Mouse (Mus musculus): ENCODE results near the gene Slc9a3r1.

The Slc9a3r1 gene

DNA sequence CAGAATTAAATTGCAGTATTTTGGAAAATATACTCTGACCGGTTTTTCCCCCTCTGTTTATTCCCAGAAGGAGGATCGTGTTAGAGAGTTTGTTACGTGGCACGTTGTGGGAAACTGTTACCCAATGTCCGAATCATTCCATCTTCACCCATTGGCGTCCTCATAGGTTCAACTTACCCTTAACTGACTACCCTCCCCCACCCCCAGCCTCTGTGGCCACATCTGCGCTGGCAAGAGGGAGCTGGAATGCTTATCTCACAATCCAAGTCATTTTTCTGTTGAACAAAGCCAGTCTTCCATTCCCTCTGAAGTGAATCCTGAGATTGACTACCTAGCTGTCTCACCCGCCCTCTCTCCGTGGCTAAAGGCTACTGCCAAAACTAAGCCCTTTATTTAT is 938 bp upstream of the Slc9a3r1 start:
- no peak for DNase-seq (ENCODE audit: low read depth, low spot score)

DNA sequence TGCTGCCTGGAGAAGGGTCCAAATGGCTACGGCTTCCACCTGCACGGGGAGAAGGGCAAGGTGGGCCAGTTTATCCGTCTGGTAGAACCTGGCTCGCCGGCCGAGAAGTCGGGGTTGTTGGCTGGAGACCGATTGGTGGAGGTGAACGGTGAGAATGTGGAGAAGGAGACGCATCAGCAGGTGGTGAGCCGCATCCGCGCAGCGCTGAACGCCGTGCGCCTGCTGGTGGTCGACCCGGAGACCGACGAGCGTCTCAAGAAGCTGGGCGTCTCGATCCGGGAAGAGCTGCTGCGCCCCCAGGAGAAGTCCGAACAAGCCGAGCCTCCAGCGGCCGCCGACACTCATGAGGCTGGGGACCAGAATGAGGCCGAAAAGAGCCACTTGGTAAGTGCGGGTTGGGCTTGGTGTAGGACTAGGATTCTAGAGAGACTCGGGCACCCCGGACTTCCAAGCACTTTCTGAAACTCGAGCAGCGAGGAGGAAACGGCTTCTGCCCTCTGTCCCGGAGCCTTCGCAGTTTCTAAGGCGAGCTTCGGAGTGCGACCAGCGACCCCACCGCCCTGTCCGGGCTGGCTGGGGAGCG is 518 bp downstream of the Slc9a3r1 start:
- DNase-seq (ENCODE audit: low read depth, low spot score): no peak

DNA sequence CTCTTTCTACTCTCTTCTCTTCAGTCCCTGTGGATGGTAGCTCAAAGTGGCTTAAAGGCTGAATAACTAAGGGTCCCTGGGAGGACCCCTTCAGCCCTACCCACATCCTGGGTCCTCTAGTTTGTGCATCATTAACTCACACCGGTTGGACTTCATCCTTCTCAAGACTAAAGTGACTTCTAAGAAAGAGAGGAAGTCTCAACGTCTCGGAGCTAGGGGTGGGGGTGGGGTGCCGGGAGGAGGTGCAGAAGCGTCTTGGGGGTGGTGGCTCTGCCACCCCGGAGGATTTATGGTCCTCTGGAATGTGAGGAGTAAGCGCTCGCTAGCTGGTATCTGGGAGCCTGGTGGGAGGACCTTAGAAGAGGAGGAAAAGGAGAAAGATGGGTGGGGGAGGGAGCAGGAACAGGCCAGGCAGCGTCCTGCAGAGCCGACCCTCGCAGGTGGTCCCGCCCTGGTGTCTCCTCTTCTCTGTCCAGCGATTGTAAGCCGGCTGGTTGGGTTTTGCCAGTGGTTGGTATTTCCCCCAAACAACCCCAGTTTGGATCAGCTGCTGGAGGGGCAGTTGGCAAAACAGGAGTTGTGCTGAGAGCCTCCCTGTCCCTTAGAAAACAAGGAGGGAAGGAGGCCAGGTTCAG is 1.3 kb downstream of the Slc9a3r1 start:
- no peak for DNase-seq (ENCODE audit: low read depth, low spot score)

DNA sequence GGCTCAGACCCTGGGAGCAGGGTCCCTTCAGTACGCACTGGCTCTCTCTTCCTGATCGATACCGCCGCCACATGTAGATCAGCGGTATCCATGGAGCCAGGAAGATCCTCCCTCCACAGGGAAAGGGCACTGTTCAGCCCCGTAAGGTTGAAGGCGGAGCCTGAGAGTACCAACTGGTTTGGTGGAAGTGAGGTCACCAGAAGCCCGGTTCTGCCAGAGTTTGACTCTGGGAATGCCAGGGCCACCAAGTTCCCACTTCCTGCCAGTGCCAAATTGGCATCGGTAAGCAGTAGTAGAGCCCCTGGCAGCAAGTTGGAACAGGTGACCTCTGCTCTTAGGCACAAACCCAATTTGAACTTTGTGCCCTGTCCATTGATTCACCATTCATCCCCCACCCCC is 1.8 kb downstream of the Slc9a3r1 start:
- DNase-seq (ENCODE audit: low read depth, low spot score): no peak

DNA sequence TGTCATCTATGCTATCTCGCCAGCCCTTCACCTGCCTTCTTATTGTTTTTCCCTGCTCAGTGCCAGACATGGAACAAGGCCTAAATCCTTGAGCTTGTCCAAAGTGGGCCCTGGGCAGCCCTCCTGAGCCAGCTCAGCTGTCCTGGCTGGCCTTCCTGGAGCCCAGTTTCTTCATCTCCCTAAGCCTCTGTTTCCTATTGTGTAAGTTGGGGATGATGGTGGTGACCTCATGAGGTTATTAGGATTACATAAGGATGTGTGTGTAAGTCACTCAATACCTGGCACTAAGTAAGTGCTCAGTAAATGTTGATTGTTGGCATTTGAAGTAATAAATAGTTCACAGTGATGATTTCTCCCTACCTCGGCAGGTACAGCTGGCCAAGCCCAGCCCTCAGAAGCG is 3.6 kb downstream of the Slc9a3r1 start:
- DNase-seq (ENCODE audit: low read depth, low spot score): no peak

DNA sequence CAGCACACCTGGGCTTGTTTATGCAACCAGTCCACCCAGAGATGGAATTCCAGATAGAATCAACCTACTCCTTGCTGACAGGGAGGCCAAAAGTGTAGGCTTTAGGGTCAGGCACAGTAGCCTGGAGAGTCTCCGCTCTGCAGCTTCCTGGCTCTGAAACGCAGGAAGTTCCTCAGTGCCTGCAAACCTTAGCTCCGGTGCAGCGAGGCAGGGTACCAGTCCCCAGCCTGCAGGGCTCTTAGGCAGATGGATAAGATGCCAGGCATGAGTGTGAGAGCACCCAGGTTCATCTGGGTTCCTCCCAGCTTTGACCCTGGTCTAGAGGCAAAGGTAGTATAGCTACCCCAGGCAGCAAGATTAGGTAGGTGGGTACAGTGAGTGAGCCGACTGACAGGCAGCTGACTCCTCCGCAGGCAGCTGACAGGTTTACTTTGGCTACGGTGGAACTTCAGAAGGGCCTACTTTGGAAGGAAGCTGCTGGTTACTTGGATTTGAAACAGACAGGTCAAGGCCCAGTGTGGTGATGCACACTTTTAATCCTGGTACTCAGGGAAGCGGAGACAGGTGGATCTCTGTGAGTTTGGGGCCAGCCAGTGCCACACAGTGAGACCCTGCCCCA is 4.6 kb downstream of the Slc9a3r1 start:
- DNase-seq (ENCODE audit: low read depth, low spot score): no peak

DNA sequence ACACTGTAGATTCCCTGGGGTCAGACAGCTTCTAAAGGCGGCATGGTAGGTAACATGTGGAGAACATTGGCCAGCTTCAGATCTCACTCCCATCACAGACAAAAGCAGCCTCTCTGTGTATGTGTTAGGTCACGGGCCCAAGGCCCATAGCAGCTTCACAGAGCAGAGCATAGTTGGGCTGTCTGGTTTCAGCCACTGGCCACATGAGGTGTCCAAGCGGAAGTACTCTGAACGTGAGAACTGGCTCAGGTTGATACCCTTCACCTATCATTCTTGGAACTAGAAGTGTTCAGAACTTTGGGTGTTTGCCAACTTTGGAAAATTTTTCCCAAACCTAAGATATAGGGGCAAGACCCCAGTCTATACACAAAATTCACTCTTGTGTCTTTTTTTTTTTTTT is 6.3 kb downstream of the Slc9a3r1 start:
- no peak for DNase-seq (ENCODE audit: low read depth, low spot score)

DNA sequence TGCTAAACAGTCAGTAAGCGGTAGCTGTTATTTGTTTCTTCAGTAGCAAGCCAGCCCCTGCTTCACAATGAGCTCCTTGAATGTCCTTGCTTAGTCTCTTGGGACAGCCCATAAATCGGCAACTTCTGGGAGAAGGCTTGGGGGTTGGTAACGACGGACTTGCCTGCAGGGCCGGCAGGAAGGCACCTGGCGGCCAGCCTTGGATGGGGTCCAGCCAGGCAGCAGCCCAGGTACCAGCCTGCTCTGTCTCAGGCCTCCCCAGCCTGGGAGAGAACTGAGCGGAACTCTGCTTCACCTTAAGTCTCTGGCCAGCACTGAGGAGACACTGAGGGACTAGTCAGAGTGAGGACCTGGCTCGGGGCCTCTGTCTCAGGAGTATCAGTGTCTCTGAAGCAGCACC is 8.0 kb downstream of the Slc9a3r1 start:
- no peak for DNase-seq (ENCODE audit: low read depth, low spot score)

DNA sequence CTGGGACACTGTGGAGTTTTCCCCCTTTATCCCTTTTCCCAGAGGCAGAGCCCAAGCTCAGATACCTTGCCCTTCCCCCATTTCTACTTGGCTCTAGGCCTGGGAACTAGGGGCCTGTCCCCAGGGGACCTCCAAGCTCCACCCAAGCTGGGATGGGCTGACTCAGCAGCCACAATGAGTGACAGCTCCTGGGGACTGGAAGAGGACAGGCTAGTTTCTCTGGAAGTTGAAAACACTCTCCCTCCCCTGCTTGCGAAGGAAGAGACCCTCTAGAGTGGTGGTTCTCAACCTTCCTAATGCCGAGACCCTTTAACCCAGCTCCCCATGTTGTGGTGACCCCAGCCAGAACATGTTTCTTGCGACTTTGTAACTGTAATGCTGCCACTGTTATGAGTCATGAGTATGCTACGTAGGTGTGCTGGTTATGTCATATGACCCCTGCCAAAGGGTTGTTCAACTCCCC is 9.7 kb downstream of the Slc9a3r1 start:
- DNase-seq (ENCODE audit: low read depth, low spot score): no peak

DNA sequence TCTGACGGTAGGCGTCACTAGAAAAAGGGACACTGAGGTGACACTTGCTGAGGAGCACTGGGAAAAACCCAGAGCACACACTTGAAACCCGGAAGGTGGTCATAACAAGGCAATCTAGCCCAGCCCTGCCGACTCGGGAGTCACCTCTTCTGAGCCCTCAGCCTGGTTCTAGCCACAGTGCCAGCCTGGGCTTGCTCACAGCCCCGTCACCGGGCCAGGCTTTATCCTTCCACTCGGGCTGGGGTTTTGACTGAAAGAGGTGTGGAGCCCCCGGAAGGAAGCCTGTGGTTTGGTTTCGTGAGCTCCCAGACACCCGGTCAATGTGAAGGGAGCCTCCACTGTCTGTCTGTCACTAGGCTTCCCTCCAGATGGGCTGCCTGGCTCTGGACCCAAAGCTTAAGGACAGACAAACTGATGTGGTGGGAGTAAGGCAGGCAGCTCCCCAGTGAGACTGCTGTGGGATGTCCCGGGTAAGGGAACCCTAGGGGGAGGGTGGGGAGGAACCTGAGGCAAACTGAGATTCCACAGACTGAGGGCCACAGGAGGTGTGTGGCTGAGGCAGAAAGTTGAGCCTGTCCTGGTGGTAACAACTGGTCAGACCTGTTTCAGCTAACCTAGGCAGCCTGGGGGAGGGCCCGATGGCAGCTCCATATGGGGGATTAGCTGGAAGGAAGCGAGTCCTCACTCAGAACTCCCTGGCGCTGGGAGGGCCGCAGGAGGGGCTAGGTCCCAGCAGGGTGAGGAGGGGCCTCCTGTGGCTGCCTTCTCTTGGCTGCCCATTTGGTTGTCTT is 10.6 kb downstream of the Slc9a3r1 start:
- DNase-seq (ENCODE audit: low read depth, low spot score): no peak

DNA sequence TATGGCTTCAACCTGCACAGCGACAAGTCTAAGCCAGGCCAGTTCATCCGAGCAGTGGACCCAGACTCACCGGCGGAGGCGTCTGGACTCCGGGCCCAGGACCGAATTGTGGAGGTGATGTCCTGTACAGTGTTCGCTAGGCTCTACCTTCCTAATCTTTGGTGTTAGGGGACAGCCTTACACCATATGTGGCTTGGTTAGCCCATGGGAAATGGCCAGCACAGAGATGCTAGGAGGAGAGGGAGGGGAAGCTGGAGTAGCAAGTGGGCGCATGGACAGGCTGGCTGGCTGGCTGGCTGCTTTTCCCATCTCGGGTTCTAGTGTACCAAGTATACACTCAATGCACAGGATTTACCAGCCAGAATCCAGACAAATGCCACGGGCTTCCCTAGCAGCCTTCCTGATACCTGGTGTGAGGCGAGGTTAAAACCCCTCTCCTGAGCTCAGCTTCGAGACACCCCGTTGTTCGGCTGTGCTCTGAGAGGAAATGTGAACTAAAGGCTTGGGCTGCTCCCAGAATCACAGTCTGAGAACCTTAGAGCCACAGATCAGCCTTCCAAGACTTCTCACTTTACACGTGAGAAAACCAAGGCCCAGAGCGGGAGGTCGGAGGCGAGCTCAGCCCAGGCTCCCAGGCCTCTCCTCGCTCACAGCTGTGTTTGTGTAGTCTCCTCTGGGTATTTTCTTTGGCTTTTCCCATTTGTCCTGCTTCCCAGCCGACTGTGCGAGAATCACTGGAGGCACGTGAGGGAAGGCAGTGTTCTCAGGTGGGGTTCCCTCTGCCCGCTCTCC is 13.5 kb downstream of the Slc9a3r1 start:
- DNase-seq (ENCODE audit: low read depth, low spot score): no peak

DNA sequence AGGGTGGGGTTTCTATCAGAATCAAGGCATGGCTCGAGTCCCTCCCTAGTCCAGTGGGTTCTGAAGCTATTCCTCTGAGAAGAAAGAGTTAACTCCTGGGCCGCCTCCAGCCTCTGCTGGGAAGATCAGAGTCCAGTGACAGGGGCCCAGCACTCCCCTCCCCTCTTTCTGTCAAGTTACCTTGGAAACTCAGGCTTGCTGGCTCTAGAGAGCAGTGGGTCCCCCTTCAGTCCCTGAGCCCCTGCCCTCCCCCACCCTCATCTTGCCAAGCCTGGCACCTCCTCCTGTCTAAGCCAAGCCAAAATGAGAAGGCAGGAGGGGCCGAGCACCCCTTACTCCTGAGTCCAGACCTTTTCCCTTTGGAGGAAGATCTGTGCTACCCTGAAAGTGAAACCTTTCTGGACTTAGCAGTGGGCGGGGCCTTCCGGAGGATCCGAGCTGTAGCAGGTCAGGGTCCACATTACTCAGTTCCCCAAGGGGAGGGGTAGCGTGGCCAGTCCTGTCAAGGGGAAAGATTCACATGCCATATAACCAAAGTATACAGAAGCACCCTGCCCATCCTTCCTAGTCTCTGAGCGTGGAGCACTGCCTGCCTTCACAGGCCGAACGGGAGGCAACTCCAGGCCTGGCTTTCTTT is 14.5 kb downstream of the Slc9a3r1 start:
- no peak for DNase-seq (ENCODE audit: low read depth, low spot score)

DNA sequence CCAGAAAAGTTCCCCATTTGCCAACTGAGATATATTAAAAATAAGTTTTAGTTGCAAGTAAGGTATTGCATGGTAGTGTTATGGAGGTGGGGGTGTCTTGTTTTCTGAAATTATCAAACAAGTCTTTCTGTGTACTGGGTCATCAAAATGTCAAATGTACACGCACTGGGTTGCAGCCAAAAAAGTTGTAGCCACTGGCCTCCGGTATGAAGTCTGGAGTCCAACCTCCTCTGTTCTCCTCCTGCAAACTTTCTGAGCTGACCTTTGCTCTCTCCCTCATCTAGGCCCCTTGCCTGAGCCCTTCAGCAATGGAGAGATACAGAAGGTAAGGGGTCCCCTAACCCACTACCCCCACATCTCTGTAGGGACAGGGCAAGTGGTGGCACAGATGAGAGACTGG is 15.6 kb downstream of the Slc9a3r1 start:
- DNase-seq (ENCODE audit: low read depth, low spot score): no peak

DNA sequence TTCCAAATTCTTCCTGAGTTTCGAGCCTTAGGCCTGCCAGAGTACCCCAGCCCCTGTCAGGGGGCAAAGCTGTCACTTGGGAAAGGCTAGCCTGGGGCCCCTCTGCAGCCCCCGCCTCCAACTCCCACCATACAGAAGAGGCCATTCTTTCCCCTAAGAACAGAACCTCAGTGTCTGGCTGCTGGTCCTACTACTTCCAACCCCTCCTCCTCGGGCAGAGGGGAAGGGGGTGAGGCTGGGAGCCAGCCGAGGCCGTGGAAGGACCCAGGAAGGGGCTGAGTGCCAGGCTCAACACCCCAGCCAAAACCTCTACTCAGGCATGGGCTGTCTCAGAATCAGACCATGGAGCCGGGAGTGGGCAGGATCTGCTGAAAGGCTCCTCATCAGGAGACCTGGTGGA is 16.1 kb downstream of the Slc9a3r1 start:
- no peak for DNase-seq (ENCODE audit: low read depth, low spot score)

DNA sequence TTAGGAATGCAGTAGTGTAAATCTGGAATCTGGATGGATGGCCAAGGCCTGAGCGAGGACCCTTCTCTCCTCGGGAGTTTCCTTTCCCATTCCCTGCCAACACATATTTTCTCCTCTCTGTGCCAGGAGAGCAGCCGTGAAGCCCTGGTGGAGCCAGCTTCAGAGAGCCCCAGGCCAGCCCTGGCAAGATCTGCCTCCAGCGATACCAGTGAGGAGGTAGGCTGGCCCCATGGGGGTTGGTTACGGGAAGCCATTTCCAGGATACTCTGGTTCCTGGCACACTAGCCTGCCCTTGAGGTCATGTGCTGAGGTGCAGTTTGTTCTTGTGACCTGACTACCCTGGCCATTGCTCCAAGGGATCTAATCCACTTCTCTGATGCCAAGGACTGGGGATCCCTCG is 16.7 kb downstream of the Slc9a3r1 start:
- DNase-seq (ENCODE audit: low read depth, low spot score): no peak

DNA sequence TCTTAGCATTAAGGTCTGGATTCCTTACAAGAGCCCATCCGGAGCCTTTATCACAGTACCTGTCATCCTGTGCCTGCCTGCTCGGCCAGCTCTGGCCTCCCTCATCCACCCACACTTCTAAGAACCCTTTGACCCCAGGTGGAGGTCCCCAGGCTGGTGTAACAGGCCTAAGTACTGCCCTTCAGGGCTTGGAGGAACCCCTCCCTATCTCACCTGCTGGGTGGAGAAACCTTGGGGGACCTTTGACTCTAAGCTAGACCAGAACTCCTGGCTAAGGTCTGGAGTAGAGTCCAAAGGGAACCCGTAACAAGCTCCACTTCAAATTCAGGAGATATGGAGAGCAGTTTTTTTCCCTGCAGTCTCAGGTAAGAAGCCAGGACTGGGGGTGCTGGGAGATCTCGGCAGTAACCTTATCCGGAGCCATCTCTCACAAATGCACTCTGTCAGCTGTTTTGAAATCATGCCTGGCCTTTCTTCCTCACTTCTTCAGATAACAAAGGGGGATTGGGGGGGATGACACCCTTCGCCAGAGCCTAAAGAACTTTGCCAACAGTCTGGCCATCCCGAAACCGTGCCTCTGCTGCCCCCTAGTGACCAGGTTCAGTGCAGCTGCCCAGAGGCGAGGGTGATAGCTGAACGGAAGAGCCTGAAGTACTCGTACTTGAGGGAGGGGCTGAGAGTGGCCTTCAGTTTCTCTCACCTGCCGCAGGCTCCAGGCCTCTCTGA is 18.9 kb downstream of the Slc9a3r1 start:
- no peak for DNase-seq (ENCODE audit: low read depth, low spot score)

DNA sequence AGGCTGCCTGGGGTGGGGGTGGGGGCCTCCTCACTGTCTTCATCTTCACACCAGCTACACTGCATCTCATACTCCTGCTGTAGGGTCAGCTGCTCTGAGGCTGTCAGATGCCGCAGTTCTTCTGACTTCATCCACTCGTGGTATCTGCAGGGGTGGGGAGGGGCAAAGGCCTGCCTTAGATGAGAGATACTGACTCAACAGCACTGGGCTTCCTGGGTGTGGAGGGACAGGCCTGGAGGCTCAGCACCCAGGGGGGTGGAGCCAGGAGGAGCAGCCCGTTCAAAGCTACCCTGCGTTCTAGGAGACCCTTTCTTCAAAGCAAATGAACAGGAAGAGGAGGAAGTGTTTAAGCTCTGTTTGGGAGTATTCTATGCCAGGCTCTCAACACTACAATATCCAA is 21.8 kb downstream of the Slc9a3r1 start:
- DNase-seq (ENCODE audit: low read depth, low spot score): no peak

DNA sequence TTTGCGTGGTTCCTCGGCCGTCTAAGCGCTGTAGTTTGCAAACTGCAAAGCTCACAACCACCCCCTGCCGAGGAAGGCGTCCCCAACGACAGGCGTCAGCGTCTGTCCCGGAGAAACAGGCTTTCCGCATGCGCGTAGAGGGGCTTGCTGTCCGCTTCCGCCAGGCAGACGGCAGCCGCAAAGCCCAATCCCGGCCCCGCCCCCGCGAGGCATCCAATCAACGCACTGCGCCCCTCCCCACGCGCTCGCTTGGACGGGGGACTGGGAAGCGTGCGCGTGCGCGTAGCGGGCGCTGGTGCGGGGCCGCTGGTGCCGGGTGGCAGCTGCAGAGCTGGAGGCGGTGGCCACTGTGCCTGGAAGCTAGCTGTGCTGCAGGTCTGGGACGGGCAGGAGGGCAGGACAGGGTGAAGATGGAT is 24.1 kb downstream of the Slc9a3r1 start, which contains the start of gene Tmem104:
TSS of gene Tmem104 (plus strand) at position 264 of the 416 bp plus-strand sequence.
- peak; percentile 96 for DNase-seq (ENCODE audit: low read depth, low spot score)

DNA sequence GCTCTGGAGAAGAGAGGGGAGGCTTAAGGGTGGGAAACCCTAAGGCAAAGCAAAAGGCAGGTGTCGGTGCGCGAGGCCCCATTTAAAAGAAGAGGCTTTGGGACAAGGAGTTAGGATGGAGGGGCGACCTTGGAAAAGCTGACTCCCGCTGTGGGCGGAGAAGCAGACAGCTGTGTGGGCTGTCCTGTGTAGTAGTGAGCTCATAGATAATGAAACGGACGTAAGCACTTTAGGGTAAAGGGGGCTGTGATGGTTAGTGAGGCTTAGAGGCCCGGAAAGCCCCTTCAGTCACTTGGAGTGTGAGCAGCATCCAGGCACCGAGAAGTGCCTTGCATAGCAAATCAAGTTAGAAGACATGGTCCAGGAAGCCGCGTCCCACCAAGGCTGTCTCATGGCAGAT is 24.6 kb downstream of the Slc9a3r1 start, which contains the start of gene Nat9:
TSS of gene Nat9 (minus strand) at position 167 of the 400 bp plus-strand sequence.
- no peak for DNase-seq (ENCODE audit: low read depth, low spot score)

DNA sequence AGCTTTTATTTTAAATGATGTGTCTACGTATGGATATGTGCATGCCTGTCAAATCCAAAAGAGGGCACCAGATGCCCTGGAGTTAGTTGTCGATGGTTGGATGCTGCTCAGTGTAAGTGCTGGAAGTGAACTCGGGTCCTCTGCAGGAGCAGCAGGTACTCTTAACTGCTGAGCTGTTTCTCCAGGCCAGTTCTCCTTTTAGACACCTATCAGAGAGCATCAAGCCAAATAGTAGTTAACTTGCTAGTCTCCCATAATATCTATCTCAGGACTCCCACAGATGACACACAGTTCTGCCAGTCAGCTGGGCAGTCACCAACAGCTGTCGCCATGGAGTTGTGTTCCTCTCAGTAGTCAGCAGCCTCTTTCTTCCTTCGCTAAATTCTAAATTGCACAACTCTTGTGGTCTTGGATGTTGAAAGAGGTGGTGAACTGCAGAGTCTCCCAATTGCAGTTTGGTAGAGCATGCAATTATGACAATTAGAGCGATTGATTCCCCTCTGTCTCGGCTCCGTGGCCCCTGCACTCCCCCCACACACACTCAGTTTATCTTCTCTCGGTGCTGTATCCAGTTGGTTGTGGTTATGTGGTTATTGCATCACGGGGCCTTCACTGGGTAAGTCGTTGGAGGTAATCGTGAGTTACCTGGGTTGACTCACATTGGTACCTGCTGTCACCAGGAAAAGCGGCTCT is 25.5 kb downstream of the Slc9a3r1 start:
- no peak for DNase-seq (ENCODE audit: low read depth, low spot score)

Measured in telencephalon, adult 2 months (tissue).